Mouse (Mus musculus) myocyte (in vitro differentiated cells): ENCODE data around the gene Cdkn1c.

Source experiments
- CEBPB ChIP-seq: IDR thresholded peaks from 2 replicates; pipeline ENCODE4 v1.6.1; 2011; ENCODE audit warnings: mild to moderate bottlenecking, moderate library complexity; ENCODE audit not compliant: poor library complexity, insufficient read depth, severe bottlenecking
- E2F4 ChIP-seq: IDR thresholded peaks from one replicate; pipeline ENCODE4 v1.6.1; 2011; ENCODE audit warnings: mild to moderate bottlenecking, control low read depth, moderate library complexity; ENCODE audit not compliant: insufficient read depth
- MAX ChIP-seq: IDR thresholded peaks from one replicate; pipeline ENCODE4 v1.6.1; 2011; ENCODE audit warnings: low read depth, mild to moderate bottlenecking, control low read depth
- MYOD1 ChIP-seq, 3 experiments: IDR thresholded peaks; one replicate each; pipeline ENCODE4 v1.6.1; 2011; ENCODE audit warnings: control low read depth in 2 of 3, low read depth in 2 of 3, mild to moderate bottlenecking in 2 of 3, moderate library complexity in 1 of 3; ENCODE audit not compliant: insufficient read length in 2 of 3, control insufficient read depth in 1 of 3
- MYOG ChIP-seq, 3 experiments: IDR thresholded peaks; one replicate each; pipeline ENCODE4 v1.6.1; 2011; ENCODE audit warnings: control low read depth in 2 of 3, low read depth in 2 of 3, mild to moderate bottlenecking in 2 of 3; ENCODE audit not compliant: insufficient read length in 2 of 3, control insufficient read depth in 1 of 3, insufficient read depth in 1 of 3
- POLR2A ChIP-seq: IDR thresholded peaks from one replicate; pipeline ENCODE4 v1.6.1; 2011; ENCODE audit warnings: low read depth, mild to moderate bottlenecking, control low read depth, moderate library complexity; ENCODE audit not compliant: insufficient read length
- POLR2AphosphoS2 ChIP-seq: IDR thresholded peaks from one replicate; pipeline ENCODE4 v1.6.1; 2011; ENCODE audit warnings: low read depth, control low read depth; ENCODE audit not compliant: insufficient read length
- REST ChIP-seq: IDR thresholded peaks from one replicate; pipeline ENCODE4 v1.6.1; 2011; ENCODE audit warnings: mild to moderate bottlenecking, control low read depth, moderate library complexity; ENCODE audit not compliant: insufficient read depth, insufficient read length
- TCF12 ChIP-seq: IDR thresholded peaks from one replicate; pipeline ENCODE4 v1.6.1; 2011; ENCODE audit warnings: mild to moderate bottlenecking, control low read depth; ENCODE audit not compliant: poor library complexity, insufficient read depth, severe bottlenecking
- TCF3 ChIP-seq: IDR thresholded peaks from one replicate; pipeline ENCODE4 v1.6.1; 2011; ENCODE audit warnings: low read depth, control low read depth; ENCODE audit not compliant: insufficient read length
- USF1 ChIP-seq: IDR thresholded peaks from one replicate; pipeline ENCODE4 v1.6.1; 2011; ENCODE audit warnings: low read depth, mild to moderate bottlenecking, control low read depth, moderate library complexity

GRCm38 (mm10) chr7:143415070-143415469 lies 45.8 kb downstream of the Cdkn1c start:
- TF ChIP-seq POLR2A (no peak), REST (no peak), USF1 (no peak), MAX (no peak), MYOG (IDR thresholded peaks at IDR 0.05; ENCODE audit: control insufficient read depth in 1 of 3, insufficient read depth in 1 of 3, insufficient read length in 2 of 3, low read depth in 2 of 3) (no peak), TCF12 (no peak), POLR2AphosphoS2 (no peak), E2F4 (no peak), MYOD1 (IDR thresholded peaks at IDR 0.05; ENCODE audit: control insufficient read depth in 1 of 3, insufficient read length in 2 of 3, low read depth in 2 of 3) (no peak), CEBPB (no peak), TCF3 (no peak)
